Mouse (Mus musculus) brain, embryonic 14.5 days (tissue): Measurements from ENCODE around the gene Mkrn2os. TPM values are rescaled to one million over a fixed set of nuclear protein-coding genes. Genes with fewer than 3 reads are reported as not detected.
"Not testable (repeated sequence)": the region's sequence is repeated elsewhere in the genome, so short reads cannot be mapped to it uniquely, and the experiment has no call there.

Experiments used
- DNase-seq: peaks from one replicate; pipeline ENCODE4 v3.0.0-alpha.2; 2011; ENCODE audit warnings: low read depth
- CTCF ChIP-seq: fragments of 200-500 bp; IDR thresholded peaks from 2 replicates; pipeline ENCODE4 v1.5.1; 2012; ENCODE audit warnings: inconsistent platforms, mild to moderate bottlenecking, moderate library complexity, borderline replicate concordance; ENCODE audit not compliant: insufficient read depth, insufficient read length; ENCODE audit errors: extremely low read depth
- POLR2A ChIP-seq: fragments of 200-500 bp; IDR thresholded peaks from 2 replicates; pipeline ENCODE4 v1.6.1; 2012; ENCODE audit warnings: mild to moderate bottlenecking, inconsistent platforms, borderline replicate concordance; ENCODE audit not compliant: poor library complexity, insufficient read depth, insufficient read length, severe bottlenecking; ENCODE audit errors: extremely low read depth
- polyA plus RNA-seq: library from polyadenylated mRNA; depleted of rRNA; stranded (reverse); fragments of >200 nt; gene quantifications from 2 replicates; pipeline ENCODE4 v1.2.3, GENCODE M21; 2012; rRNA removed

Gene Mkrn2os
- 0.10 TPM in 1 of 2 replicates, not detected in the other for polyA plus RNA-seq

DNA sequence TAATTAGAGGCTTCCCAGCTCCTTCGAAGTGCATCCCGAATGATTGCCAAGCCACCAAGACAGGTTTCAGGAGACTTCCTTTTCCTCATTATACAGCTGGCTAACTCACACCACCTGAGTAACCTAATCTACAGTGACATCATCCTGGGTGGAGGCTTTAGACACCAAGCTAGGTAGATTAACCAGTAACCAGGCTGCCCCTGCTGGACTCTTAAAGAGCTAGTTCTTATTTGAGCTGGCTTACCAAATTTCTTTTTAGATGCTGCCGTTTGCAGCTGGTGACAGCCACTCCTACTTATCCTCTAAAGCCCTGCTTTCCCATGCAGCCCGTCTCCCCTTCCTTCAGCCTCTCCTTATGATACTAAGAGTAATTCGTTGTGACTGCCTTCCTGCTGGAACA, at the start of gene Mkrn2os:
Gene Mkrn2os, minus strand, starts transcription at position 119 of the 400 bp plus-strand sequence.
- no peak for DNase-seq
- TF ChIP-seq CTCF (no peak), POLR2A (no peak)

DNA sequence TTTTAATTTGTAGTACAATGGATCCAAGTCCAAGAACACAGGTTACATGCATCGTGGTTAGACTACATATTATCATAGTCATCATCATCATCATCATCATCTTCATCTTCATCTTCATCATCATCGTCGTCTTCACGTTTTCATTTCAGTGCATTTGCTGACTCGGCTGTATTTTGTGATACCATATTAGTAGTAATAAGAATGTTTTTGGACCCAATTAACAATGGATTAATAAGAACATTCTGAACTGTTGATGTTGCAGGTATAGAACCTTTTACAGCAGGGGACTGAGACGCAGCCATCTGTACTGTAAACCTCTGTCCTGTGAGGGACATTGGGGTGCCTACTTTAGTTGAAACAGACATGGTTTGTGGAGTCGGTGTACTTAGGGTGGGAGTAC, 45.8 kb upstream of the Mkrn2os start:
- DNase-seq, result not testable (repeated sequence)

DNA sequence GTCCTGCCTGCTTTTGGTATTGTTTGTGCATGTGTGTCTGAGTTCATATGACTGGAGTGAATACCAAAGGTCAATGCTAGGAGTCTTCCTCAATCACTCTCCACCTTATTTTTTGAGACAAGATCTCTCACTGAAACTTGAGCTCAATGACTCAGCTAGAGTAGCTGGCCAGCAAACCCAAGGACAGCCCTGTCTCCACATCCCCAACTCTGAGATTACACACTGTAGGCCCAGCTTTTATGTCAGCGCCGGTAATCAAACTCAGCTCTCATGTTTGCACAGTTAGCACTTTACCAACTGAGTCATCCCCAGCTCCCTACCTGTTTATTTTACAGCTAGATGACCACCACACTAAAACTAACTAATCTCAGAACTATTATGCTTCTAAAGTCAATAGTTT, 41.6 kb upstream of the Mkrn2os start:
- no peak for DNase-seq
- TF ChIP-seq POLR2A (no peak), CTCF (no peak)

DNA sequence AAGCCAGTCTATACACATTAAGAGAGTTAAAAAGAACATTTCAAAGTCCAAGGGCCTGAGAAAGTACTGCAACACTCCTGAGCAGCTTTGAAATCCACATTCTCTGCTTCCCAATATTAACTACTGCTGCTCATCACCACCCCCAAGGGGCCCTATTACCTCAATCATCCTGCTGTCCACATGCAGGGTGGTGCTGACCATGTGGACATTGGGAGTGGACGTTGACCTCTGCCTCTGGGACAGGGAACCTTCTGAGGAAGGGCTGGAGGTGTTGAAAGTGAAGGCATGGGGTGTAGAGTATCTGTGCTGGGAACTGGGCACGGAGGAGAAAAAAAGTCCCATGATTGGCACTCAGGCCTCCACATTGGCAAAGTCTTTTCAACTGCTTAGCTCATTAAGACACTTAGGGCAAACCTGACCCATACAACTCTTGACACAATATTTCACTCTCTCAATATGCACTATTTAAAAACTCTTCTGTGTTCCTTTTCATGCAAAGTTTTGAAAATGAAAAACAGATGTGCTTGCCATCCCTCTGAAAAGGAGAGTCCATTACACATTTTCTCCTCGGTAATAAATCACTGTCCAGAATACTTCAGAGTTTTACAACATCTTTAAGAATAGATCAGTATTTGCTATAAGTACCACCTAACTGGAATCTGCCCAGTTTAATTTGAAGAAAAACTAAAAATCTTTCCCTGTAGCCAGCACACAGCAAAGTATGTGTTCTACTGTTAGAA, 38.9 kb upstream of the Mkrn2os start:
- DNase-seq, result no peak
- no peak for TF ChIP-seq CTCF
- TF ChIP-seq POLR2A, result no peak

DNA sequence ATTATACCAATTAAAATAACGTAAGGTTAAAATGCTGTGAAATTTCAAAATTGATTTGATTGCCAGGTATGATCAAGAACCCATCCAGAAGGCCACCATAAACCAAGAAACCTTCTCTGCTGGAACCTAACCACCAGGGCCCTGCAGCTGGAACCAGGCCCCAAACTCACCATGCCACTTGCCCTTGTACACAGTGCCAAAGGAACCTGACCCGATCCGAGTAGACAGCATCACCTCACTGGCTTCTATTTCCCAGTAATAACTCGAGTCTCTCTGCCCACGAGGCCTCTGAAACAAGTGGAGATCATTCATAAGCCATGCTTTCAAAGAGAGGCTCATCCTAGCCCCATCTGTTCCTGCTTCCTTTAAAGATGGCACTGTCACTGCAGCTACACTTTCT, 33.7 kb upstream of the Mkrn2os start:
- no peak for DNase-seq
- no peak for TF ChIP-seq CTCF
- TF ChIP-seq POLR2A, result no peak

DNA sequence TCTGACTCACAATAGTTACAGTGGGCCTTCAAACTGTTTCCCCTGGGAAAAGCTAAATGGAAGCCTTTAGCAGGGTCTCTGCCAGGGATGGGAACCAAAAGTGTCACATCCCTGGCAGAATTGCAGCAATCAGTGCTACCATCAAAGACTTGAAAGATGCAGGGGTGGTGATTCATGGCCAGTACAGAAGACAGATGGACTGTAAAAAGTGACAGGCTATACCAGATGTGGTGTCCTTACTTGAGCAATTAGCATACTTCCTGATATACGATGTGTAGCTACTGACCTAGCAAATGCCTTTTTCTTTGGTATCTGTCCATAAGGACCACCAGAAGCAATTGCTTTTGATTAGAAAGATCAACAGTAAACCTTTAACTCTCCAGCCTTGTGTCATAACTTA, 28.6 kb upstream of the Mkrn2os start:
- TF ChIP-seq CTCF (no peak), POLR2A (no peak)
- DNase-seq, result no peak

DNA sequence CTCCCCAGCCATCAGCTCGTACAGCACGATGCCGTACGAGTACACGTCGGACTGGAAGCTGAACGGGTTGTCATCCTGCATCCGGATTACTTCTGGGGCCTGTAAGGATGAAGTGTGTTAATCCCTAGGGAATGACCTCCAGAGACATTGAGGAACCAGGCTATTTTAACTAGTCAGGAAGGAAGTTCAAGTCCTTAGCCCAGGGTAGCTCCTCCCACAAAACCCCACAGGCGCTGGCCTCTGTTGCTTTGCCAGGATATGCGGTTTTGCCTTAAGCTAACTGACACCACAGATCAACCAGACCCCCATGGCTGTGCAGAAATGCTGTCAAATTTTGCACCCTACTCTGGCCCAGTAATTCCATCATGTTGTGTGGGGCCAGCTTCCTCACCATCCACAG, 27.4 kb upstream of the Mkrn2os start:
- DNase-seq, result no peak
- no peak for TF ChIP-seq POLR2A
- TF ChIP-seq CTCF, result no peak

DNA sequence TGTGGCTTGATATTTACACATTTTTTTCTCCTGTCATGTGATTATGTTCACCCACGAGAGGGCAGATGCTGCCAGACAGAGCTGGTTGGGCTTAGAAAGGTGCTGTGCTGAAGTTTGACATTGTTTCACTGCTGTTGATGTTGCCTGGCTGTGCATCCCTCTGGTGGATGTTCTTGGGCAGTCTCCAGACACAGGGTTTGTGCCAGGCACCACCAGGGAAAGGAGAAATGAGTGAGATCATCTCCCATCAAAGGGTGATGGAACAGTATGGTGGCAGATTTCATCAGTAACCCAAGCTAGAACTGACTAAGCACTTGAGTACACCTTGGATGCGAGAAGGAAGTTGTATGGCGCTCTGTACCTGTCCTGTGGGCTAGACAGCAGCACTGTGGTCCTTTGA, 23.6 kb upstream of the Mkrn2os start:
- TF ChIP-seq POLR2A, result no peak
- no peak for TF ChIP-seq CTCF
- DNase-seq, result no peak

DNA sequence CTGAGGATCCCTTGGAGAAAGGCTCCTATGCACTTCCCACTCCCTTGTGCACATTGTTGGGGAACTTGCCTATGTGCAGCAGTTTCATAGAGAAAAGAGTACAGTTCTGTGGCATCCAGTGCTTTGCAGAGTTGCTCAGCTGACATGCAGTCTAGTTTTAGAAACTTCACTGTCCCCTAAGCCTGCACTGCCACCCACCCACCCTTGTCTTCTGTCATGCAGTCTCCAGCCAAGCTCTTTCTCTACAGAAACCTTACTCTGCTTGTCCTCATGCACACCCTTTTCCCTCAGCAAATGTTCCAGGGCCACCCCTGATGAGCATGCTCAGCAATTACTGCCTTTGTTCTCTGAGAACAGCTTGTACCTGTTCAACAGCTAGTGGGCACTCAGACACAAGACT, 21.4 kb upstream of the Mkrn2os start:
- DNase-seq, result no peak
- TF ChIP-seq POLR2A (no peak), CTCF (no peak)

DNA sequence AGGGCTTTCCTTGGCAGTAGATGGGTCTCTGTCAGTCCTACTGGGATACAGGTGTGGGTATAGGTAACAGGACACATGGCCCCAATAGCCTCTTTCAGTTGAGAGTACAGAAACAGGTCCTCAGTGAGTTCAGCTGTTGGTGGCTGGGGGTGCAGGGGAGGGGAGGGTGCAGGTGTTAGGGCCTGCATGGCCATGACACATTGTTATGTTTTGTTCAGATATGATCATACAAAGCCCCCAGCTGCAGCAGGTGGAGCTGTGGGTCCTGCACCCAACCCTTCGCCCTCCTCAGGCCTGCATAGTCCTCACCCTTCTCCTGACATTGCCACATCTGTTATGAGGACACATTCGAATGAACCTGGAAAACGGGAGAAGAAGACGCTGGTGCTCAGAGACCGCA, 17.9 kb upstream of the Mkrn2os start:
- no peak for DNase-seq
- TF ChIP-seq POLR2A, result no peak
- no peak for TF ChIP-seq CTCF

DNA sequence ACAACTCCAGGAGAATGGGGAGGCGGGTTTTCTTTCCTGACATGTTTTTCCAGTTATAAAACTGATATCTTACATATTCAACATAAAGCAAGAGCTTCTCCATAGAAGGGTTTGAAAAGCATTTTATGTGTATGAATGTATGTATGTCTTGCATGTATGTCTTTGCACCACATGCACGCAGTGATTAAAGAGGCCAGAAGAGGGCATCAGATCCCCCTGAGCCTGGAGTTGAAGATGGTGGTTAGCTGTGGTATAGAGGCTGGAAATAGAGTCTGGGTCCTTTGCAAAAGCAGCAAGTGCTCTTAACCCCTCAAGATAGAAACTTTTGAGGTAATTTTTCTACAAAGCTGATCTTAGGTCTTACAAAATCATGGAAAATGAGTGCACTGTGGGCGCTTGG, 16.7 kb upstream of the Mkrn2os start:
- TF ChIP-seq POLR2A (no peak), CTCF (peak; percentile 54; the same call in 1 of the 2 replicates)
- DNase-seq, result peak; percentile 55

DNA sequence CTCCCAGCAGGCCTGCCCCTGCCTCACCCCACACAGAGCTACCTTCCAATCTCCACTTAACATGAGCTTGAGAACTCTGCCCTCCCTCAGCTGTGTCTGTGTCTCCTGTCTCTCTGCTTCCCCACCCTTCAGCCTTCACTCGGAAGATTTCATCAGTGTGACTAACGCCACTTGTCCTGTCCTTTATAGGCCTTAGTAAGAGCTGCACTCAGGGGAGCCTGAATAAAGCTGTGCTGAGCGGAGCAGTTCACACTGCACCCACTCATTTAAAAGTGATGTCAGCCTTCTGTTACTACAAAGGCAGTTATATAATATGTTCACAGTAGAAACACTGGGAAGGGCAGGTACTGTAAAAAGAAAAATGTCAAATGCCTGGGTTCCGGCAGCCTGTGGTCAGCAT, 15.1 kb upstream of the Mkrn2os start:
- no peak for DNase-seq
- TF ChIP-seq CTCF, result no peak
- TF ChIP-seq POLR2A, result no peak
